Mouse (Mus musculus) cerebellum, adult 2 months (tissue): ENCODE results near the gene Il1r2.

ENCODE experiments used
- CTCF ChIP-seq: fragments of 200-500 bp; IDR thresholded peaks from 2 replicates; pipeline ENCODE4 v1.5.1; 2011; ENCODE audit warnings: low read depth, mild to moderate bottlenecking, control low read depth, low read length, moderate library complexity, borderline replicate concordance; ENCODE audit not compliant: insufficient read depth
- POLR2A ChIP-seq: fragments of 200-500 bp; IDR thresholded peaks from 2 replicates; pipeline ENCODE4 v1.6.1; 2011; ENCODE audit warnings: low read length, control low read depth, borderline replicate concordance; ENCODE audit not compliant: insufficient read depth

DNA sequence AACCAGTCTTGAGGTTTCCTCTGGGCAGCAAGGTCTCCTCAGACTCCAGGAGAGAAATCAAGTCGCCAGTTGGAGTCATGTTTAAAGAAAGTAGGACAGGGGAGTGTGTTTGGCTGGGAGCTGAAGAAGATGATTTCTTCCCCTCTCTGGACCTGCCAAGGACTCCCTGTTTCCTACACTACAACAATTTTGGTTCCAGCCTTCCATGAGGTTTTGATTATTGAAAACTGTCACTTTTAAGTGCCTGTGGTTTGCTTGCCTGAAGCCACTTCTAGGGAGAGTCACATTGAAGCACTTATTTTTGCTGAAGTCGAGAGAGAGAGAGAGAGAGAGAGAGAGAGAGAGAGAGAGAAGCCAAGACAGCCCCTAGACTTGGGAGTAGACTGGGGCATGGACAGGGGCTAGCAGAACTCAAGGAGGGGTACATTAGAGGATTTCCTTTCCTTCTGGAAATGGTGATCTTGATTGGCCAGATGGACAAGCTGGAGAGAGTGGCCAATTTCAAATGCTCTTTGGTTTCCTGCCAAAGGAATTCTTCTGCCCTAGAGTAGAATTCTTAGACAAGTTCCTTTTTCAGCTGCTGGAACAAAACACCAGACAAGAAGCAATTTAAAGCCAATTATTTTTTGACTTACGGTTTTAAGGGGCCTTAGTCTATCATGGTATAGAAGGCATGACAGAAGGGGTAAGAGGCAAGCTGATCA is 20.9 kb downstream of the Il1r2 start:
- TF ChIP-seq CTCF (no peak), POLR2A (no peak)
